Mouse (Mus musculus): ENCODE measurements around the gene Tnni2. TPM values are rescaled to one million over a fixed set of nuclear protein-coding genes. Genes with fewer than 3 reads are reported as not detected.
A peak's percentile ranks its signal among the peaks of the same experiment; 100 is the strongest.

Gene Tnni2
- polyA plus RNA-seq (2014; fragmentation: Nextera tagmentation; extraction: Ambion mirVana): 1.4 and 1.7 TPM in 2 replicates

DNA sequence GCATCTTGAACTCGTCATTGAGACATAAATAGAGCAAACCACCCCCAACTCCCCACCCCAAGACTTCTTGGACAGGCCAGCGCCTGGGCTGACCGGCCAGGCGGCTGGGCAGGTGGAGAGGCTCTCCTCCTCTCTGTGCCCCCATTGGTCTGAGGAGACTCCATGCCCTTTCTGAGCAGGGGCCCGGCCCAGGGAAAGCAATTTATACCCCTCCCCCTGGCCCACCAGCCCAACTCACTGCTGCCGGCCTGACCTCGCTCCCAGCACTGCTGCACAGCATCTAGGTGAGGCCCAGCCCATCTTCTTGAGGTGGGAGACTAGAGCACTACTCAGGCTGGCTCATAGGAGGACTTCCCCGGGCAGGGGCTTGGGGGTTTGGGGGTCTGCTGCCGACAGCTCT is at the start of gene Tnni2:
Tnni2 (plus strand) TSS at position 224 of the 400 bp plus-strand sequence.
- Histone ChIP-seq H3K4me2 (replicated peaks; ENCODE audit: low read depth, low read length) (no peak within 1 kb of the TSS), H3K4me3 (ENCODE audit: low read depth, low read length) (no peak within 1 kb of the TSS), H3K4me1 (replicated peaks; ENCODE audit: control insufficient read depth, insufficient read depth, low read length) (no peaks in the 10 kb centered on the region), H3K27ac (ENCODE audit: low read depth, low read length) (no peak within 1 kb of the TSS), H3K36me3 (ENCODE audit: control insufficient read depth, insufficient read depth, low read length) (no peaks in the 10 kb centered on the region), H3K27me3 (ENCODE audit: control insufficient read depth, insufficient read depth, low read length) (no peaks in the 10 kb centered on the region), H3K9me3 (ENCODE audit: control insufficient read depth, low read length) (no peaks in the 10 kb centered on the region), H3K9ac (ENCODE audit: low read depth, low read length) (0 out of 2 replicates have a peak within 1 kb of the TSS, but pooled peaks have one; percentile 7)
- WGBS: 78% methylated on average over 9 of the region's 9 CpGs
- ATAC-seq (ENCODE audit: low FRiP score) (no peak), DNase-seq (ENCODE audit: low spot score) (no peak)

DNA sequence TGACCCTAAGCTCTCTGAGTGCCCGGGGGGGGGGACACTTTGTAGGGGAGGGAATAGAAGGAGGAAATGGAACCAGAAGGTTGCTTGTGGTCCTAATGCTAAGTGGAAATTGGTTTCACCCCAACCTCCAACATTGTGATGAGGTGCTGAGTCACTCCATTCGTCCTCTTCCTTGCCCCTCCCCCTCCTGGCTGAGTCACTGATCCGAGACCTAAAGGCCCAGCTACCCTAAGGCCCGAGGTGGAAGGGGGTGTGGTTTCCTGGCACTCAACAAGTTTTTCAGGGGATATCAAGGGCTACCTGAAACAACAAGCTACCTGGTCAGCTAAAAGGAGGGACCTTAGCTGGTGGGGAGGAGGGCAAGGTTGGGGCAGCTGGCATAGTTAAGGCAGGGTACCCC is 48.4 kb upstream of the Tnni2 start:
- no peak overlapping the region for H3K9ac ChIP-seq (ENCODE audit: low read depth, low read length)
- ATAC-seq (ENCODE audit: low FRiP score) (no peak), DNase-seq (ENCODE audit: low spot score) (no peak)
- no peaks in the 10 kb centered on the region for H3K27me3 ChIP-seq (ENCODE audit: control insufficient read depth, insufficient read depth, low read length)
- H3K27ac ChIP-seq (ENCODE audit: low read depth, low read length): no peak overlapping the region
- no peak overlapping the region for H3K4me2 ChIP-seq (replicated peaks; ENCODE audit: low read depth, low read length)
- no peaks in the 10 kb centered on the region for H3K9me3 ChIP-seq (ENCODE audit: control insufficient read depth, low read length)
- H3K4me1 ChIP-seq (replicated peaks; ENCODE audit: control insufficient read depth, insufficient read depth, low read length): no peaks in the 10 kb centered on the region; the same call in 1 of the 2 replicates
- no peaks in the 10 kb centered on the region for H3K36me3 ChIP-seq (ENCODE audit: control insufficient read depth, insufficient read depth, low read length)
- 32% methylated on average over 4 of the region's 4 CpGs for WGBS
- H3K4me3 ChIP-seq (ENCODE audit: low read depth, low read length): no peak overlapping the region

- DNase-seq (ENCODE audit: low spot score) (no peak), ATAC-seq (ENCODE audit: low FRiP score) (no peak)
Observed at GRCm38 (mm10) chr7:142394261-142395190, 47.1 kb upstream of the Tnni2 start.

GRCm38 (mm10) chr7:142395472-142395871 is 46.1 kb upstream of the Tnni2 start:
- DNase-seq (ENCODE audit: low spot score) (no peak), ATAC-seq (ENCODE audit: low FRiP score) (no peak)
- Histone ChIP-seq H3K4me2 (replicated peaks; ENCODE audit: low read depth, low read length) (no peak overlapping the region), H3K36me3 (ENCODE audit: control insufficient read depth, insufficient read depth, low read length) (no peaks in the 10 kb centered on the region), H3K9ac (ENCODE audit: low read depth, low read length) (no peak overlapping the region), H3K27me3 (ENCODE audit: control insufficient read depth, insufficient read depth, low read length) (no peaks in the 10 kb centered on the region), H3K9me3 (ENCODE audit: control insufficient read depth, low read length) (no peaks in the 10 kb centered on the region), H3K4me3 (ENCODE audit: low read depth, low read length) (no peak overlapping the region), H3K4me1 (replicated peaks; ENCODE audit: control insufficient read depth, insufficient read depth, low read length) (no peaks in the 10 kb centered on the region), H3K27ac (ENCODE audit: low read depth, low read length) (no peak overlapping the region)
- WGBS: 90% methylated on average over 4 of the region's 4 CpGs

More at GRCm38 (mm10) chr7:142394261-142395190, 47.1 kb upstream of the Tnni2 start:
- WGBS: 75% methylated on average over 6 of the region's 6 CpGs
- Histone ChIP-seq H3K36me3 (ENCODE audit: control insufficient read depth, insufficient read depth, low read length) (no peaks in the 10 kb centered on the region), H3K4me2 (replicated peaks; ENCODE audit: low read depth, low read length) (no peak overlapping the region), H3K9ac (ENCODE audit: low read depth, low read length) (no peak overlapping the region), H3K4me3 (ENCODE audit: low read depth, low read length) (no peak overlapping the region), H3K27ac (ENCODE audit: low read depth, low read length) (no peak overlapping the region), H3K9me3 (ENCODE audit: control insufficient read depth, low read length) (no peaks in the 10 kb centered on the region), H3K4me1 (replicated peaks; ENCODE audit: control insufficient read depth, insufficient read depth, low read length) (no peaks in the 10 kb centered on the region), H3K27me3 (ENCODE audit: control insufficient read depth, insufficient read depth, low read length) (no peaks in the 10 kb centered on the region)

- no peak overlapping the region for H3K9ac ChIP-seq (ENCODE audit: low read depth, low read length)
- DNase-seq (ENCODE audit: low spot score): no peak
- H3K27me3 ChIP-seq (ENCODE audit: control insufficient read depth, insufficient read depth, low read length): no peaks in the 10 kb centered on the region
- no peak for ATAC-seq (ENCODE audit: low FRiP score)
- 87% methylated on average over 1 of the region's 1 CpGs for WGBS
- H3K9me3 ChIP-seq (ENCODE audit: control insufficient read depth, low read length): no peaks in the 10 kb centered on the region
- H3K36me3 ChIP-seq (ENCODE audit: control insufficient read depth, insufficient read depth, low read length): no peaks in the 10 kb centered on the region
- no peak overlapping the region for H3K4me2 ChIP-seq (replicated peaks; ENCODE audit: low read depth, low read length)
- H3K27ac ChIP-seq (ENCODE audit: low read depth, low read length): no peak overlapping the region
- H3K4me1 ChIP-seq (replicated peaks; ENCODE audit: control insufficient read depth, insufficient read depth, low read length): no peaks in the 10 kb centered on the region
- H3K4me3 ChIP-seq (ENCODE audit: low read depth, low read length): no peak overlapping the region
Observed at GRCm38 (mm10) chr7:142396611-142397010, 45.0 kb upstream of the Tnni2 start.

GRCm38 (mm10) chr7:142398052-142398451 is 43.6 kb upstream of the Tnni2 start:
- H3K4me1 ChIP-seq (replicated peaks; ENCODE audit: control insufficient read depth, insufficient read depth, low read length): no peaks in the 10 kb centered on the region
- H3K4me2 ChIP-seq (replicated peaks; ENCODE audit: low read depth, low read length): no peak overlapping the region
- no peaks in the 10 kb centered on the region for H3K9me3 ChIP-seq (ENCODE audit: control insufficient read depth, low read length)
- no peaks in the 10 kb centered on the region for H3K36me3 ChIP-seq (ENCODE audit: control insufficient read depth, insufficient read depth, low read length)
- H3K4me3 ChIP-seq (ENCODE audit: low read depth, low read length): no peak overlapping the region
- ATAC-seq (ENCODE audit: low FRiP score) (no peak), DNase-seq (ENCODE audit: low spot score) (no peak)
- 58% methylated on average over 2 of the region's 2 CpGs for WGBS
- no peak overlapping the region for H3K9ac ChIP-seq (ENCODE audit: low read depth, low read length)
- H3K27ac ChIP-seq (ENCODE audit: low read depth, low read length): no peak overlapping the region
- H3K27me3 ChIP-seq (ENCODE audit: control insufficient read depth, insufficient read depth, low read length): no peaks in the 10 kb centered on the region

GRCm38 (mm10) chr7:142399250-142399649 is 42.4 kb upstream of the Tnni2 start:
- Histone ChIP-seq H3K9me3 (ENCODE audit: control insufficient read depth, low read length) (no peaks in the 10 kb centered on the region), H3K27ac (ENCODE audit: low read depth, low read length) (no peak overlapping the region), H3K4me3 (ENCODE audit: low read depth, low read length) (no peak overlapping the region), H3K27me3 (ENCODE audit: control insufficient read depth, insufficient read depth, low read length) (no peaks in the 10 kb centered on the region), H3K36me3 (ENCODE audit: control insufficient read depth, insufficient read depth, low read length) (no peaks in the 10 kb centered on the region), H3K4me1 (replicated peaks; ENCODE audit: control insufficient read depth, insufficient read depth, low read length) (no peaks in the 10 kb centered on the region), H3K9ac (ENCODE audit: low read depth, low read length) (no peak overlapping the region), H3K4me2 (replicated peaks; ENCODE audit: low read depth, low read length) (no peak overlapping the region)
- ATAC-seq (ENCODE audit: low FRiP score) (no peak), DNase-seq (ENCODE audit: low spot score) (no peak)
- 81% methylated on average over 1 of the region's 1 CpGs for WGBS

DNA sequence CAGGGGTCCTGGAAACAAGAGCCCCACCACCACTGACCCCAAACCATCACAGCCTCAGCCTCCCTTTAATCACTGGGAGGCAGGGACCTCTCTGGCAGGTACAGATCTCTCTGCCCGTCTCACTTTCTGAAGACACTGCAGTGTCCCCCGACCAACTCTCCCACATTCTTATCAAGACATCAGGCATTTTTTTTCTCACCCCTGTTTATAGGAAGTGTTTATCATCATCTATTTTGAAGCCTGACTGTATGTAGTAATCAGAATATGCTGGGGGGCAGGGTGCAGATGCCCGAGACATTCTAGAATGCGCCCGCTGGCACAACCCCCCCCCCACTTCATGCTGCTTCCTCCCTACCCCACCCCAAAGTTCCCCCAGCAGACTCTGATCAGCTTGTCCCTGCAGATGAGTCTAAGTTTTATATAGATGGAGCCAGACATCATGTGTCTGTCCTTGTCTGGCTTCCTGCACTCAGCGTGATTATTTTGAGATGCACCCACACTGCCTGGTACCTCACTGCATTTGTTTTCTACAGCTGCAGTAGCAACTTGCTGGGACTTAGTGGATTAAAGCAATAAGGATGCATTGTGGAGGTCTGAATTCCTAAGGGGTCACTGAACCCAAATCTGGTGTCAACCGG is 41.4 kb upstream of the Tnni2 start:
- DNase-seq (ENCODE audit: low spot score): no peak
- Histone ChIP-seq H3K36me3 (ENCODE audit: control insufficient read depth, insufficient read depth, low read length) (no peaks in the 10 kb centered on the region), H3K27me3 (ENCODE audit: control insufficient read depth, insufficient read depth, low read length) (no peaks in the 10 kb centered on the region), H3K9ac (ENCODE audit: low read depth, low read length) (no peak overlapping the region), H3K9me3 (ENCODE audit: control insufficient read depth, low read length) (no peaks in the 10 kb centered on the region), H3K4me3 (ENCODE audit: low read depth, low read length) (no peak overlapping the region), H3K4me1 (replicated peaks; ENCODE audit: control insufficient read depth, insufficient read depth, low read length) (no peaks in the 10 kb centered on the region), H3K4me2 (replicated peaks; ENCODE audit: low read depth, low read length) (no peak overlapping the region), H3K27ac (ENCODE audit: low read depth, low read length) (no peak overlapping the region)
- ATAC-seq (ENCODE audit: low FRiP score): no peak
- 80% methylated on average over 7 of the region's 7 CpGs for WGBS

Measured in hindbrain, embryonic 11.5 days (tissue).